Mouse (Mus musculus): ENCODE data around the gene Gm26620.

DNA sequence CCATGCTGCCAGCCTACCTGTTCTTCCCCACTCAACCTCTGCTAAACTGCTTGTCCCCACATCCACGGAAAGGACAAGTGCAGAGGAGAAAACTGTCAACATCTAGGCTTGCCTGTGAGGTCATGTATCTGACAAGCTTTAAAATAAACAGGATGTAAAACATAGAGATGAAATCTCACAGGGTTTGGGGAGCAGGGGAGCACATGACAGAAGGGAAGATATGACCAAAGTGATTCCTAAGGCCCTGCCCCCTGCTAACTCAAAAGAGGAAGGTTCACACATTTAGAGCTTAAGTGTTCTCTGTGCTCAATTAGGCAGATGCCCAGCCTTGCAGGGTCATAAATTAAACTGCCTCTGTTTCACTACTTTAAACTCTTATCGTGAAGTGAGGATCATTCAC lies 49.5 kb downstream of the Gm26620 start:
- TF ChIP-seq CTCF (IDR thresholded peaks at IDR 0.05; ENCODE audit: control insufficient read depth, insufficient read depth, insufficient read length): no peak
- no peak for TF ChIP-seq USF1 (IDR thresholded peaks at IDR 0.05; ENCODE audit: low read depth)
- no peak for TF ChIP-seq MAX (IDR thresholded peaks at IDR 0.05)
- TF ChIP-seq MYOD1 (IDR thresholded peaks at IDR 0.05; ENCODE audit: control insufficient read depth, insufficient read length, low read depth): no peak
- no peak for TF ChIP-seq FOSL1 (IDR thresholded peaks at IDR 0.05; ENCODE audit: insufficient read depth, low read length, poor library complexity, severe bottlenecking)
- no peak for TF ChIP-seq CEBPB (IDR thresholded peaks at IDR 0.05; ENCODE audit: low read depth)
